Mouse (Mus musculus) forebrain, embryonic 11.5 days (tissue): ENCODE results near the gene Slc5a11. TPM values are rescaled to one million over a fixed set of nuclear protein-coding genes. Genes with fewer than 3 reads are reported as not detected.
A peak's percentile ranks its signal among the peaks of the same experiment; 100 is the strongest.

Experiments used
- ATAC-seq: fragments of 200-750 bp; cut with Nextera tagmentation; replicated peaks from 2 replicates; pipeline ENCODE4 v1.8.0; 2017; ENCODE audit warnings: moderate TSS enrichment; ENCODE audit not compliant: low FRiP score
- DNase-seq: peaks from one replicate; pipeline ENCODE4 v3.0.0-alpha.2; 2017; ENCODE audit warnings: low spot score
- H3K27ac ChIP-seq: fragments of 300-500 bp; sonication (generic); 2 replicates; pipeline ENCODE4 v1.5.1; 2014; ENCODE audit warnings: low read depth, low read length
- H3K27me3 ChIP-seq: fragments of 300-500 bp; sonication (generic); 2 replicates; pipeline ENCODE4 v1.6.1; 2014; ENCODE audit warnings: mild to moderate bottlenecking, low read length, mixed read lengths; ENCODE audit not compliant: control insufficient read depth, insufficient read depth
- H3K36me3 ChIP-seq: fragments of 300-500 bp; sonication (generic); 2 replicates; pipeline ENCODE4 v1.6.1; 2014; ENCODE audit warnings: mild to moderate bottlenecking, low read length, moderate library complexity, mixed read lengths; ENCODE audit not compliant: control insufficient read depth, insufficient read depth
- H3K4me1 ChIP-seq: fragments of 300-500 bp; sonication (generic); replicated peaks from 2 replicates; pipeline ENCODE4 v1.6.1; 2014; ENCODE audit warnings: low read length, mixed read lengths; ENCODE audit not compliant: control insufficient read depth, insufficient read depth
- H3K4me2 ChIP-seq: fragments of 300-500 bp; sonication (generic); 2 replicates; pipeline ENCODE4 v1.6.1; 2014; ENCODE audit warnings: low read depth, mild to moderate bottlenecking, low read length, moderate library complexity, mixed read lengths; ENCODE audit not compliant: severe bottlenecking
- H3K4me3 ChIP-seq: fragments of 300-500 bp; sonication (generic); 2 replicates; pipeline ENCODE4 v1.5.1; 2014; ENCODE audit warnings: low read depth, low read length
- H3K9ac ChIP-seq: fragments of 300-500 bp; sonication (generic); 2 replicates; pipeline ENCODE4 v1.6.1; 2014; ENCODE audit warnings: low read length
- H3K9me3 ChIP-seq: fragments of 300-500 bp; sonication (generic); 2 replicates; pipeline ENCODE4 v1.6.1; 2016; ENCODE audit warnings: low read length, mixed read lengths; ENCODE audit not compliant: control insufficient read depth
- WGBS: fragments of 180-500 bp; shearing (Covaris S2); extraction: QIAGEN DNeasy Blood & Tissue Kit; methylation state at CpG from one replicate; pipeline ENCODE4 v1.1.7; 2014; 5-methylcytosine and 5-hydroxymethylcytosine counted together
- polyA plus RNA-seq: library from polyadenylated mRNA; unstranded; fragments of >200 nt; fragmentation: Nextera tagmentation; extraction: Ambion mirVana; gene quantifications from 2 replicates; pipeline ENCODE4 v1.2.1, GENCODE M21; 2014

Gene Slc5a11
- polyA plus RNA-seq, 1 experiment from 2014 or later, result not detected

DNA sequence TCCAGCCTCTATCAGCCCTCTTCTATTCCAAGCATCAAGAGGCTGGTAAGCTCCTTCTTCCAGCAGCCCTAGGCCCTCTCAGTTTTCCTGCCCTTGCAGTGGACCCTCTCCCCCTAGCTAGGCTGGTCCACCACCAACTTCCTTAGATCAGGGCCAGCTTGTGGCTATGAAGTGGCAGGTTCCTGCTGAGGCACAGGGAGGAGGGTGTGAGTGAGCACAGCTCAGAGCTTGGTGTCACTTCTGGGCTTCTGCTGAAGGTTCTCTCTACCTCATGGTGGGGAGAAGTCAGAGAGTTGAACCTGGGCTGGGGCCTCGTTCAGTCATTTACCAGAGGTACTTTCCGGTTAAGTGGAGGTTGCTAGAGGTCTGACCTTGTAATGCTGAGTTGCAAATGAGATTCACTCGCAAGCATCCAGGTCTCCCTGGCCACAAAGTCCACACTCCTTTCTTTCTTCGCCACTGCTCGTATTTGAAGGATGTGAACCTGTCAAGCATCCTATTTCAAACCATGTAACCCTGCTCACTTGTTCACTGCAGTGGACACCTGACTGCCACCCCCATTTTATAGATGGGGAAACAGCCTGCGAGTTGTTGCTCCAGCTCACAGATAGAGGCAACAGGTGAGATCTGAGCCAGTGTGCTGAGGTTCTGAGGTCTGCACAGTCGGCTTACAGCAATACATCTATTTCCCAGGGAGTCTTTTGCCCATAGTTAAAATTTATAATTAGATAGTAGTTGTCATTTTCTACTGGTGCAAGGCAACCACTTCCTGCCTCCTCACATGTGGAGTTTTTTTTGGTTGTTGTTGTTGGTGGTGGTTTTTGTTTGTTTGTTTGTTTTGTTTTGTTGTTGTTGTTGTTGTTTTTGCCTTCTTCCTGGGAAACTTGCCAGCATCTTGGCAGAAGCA is 3.1 kb downstream of the Slc5a11 start:
- H3K27ac ChIP-seq, result no peak overlapping the region
- 75% methylated on average over 7 of the region's 7 CpGs for WGBS
- no peak overlapping the region for H3K9ac ChIP-seq
- no peak overlapping the region for H3K4me2 ChIP-seq
- H3K4me3 ChIP-seq, result no peak overlapping the region
- DNase-seq, result peak; percentile 38
- no peaks in the 10 kb centered on the region for H3K27me3 ChIP-seq
- ATAC-seq, result no peak
- no peaks in the 10 kb centered on the region for H3K36me3 ChIP-seq
- H3K9me3 ChIP-seq, result no peaks in the 10 kb centered on the region
- H3K4me1 ChIP-seq, result 0 out of 2 replicates have a peak, but pooled peaks cover 6% of the 10 kb centered on the region

DNA sequence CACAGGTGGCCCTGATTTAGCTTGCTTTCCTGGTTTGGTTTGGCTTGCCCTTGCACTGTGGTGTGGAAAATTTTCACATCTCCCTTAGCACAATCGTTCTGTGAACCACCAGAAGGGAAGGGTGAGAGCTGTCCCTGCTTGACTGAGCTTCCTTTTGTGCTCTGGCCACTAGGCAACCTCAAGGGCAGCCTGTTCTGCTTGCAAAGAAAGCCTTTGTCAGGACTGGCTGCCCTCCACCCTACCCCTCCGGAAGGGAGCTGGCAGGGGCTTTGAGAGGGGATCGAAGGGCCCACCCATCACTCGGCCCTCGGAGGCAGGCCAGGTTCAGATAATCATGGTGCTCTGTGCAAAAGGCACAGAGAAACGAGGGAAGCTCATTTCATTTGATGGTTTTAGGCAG is 4.0 kb downstream of the Slc5a11 start:
- Histone ChIP-seq H3K4me3 (no peak overlapping the region), H3K4me2 (no peak overlapping the region), H3K9me3 (no peaks in the 10 kb centered on the region), H3K27ac (0 out of 2 replicates have a peak overlapping the region, but pooled peaks have one; percentile 4), H3K36me3 (no peaks in the 10 kb centered on the region), H3K9ac (no peak overlapping the region), H3K4me1 (0 out of 2 replicates have a peak, but pooled peaks cover 6% of the 10 kb centered on the region), H3K27me3 (no peaks in the 10 kb centered on the region)
- ATAC-seq (0 out of 2 replicates have a peak, but pooled peaks have one; percentile 24), DNase-seq (peak; percentile 51)
- WGBS, result 20% methylated on average over 6 of the region's 6 CpGs

DNA sequence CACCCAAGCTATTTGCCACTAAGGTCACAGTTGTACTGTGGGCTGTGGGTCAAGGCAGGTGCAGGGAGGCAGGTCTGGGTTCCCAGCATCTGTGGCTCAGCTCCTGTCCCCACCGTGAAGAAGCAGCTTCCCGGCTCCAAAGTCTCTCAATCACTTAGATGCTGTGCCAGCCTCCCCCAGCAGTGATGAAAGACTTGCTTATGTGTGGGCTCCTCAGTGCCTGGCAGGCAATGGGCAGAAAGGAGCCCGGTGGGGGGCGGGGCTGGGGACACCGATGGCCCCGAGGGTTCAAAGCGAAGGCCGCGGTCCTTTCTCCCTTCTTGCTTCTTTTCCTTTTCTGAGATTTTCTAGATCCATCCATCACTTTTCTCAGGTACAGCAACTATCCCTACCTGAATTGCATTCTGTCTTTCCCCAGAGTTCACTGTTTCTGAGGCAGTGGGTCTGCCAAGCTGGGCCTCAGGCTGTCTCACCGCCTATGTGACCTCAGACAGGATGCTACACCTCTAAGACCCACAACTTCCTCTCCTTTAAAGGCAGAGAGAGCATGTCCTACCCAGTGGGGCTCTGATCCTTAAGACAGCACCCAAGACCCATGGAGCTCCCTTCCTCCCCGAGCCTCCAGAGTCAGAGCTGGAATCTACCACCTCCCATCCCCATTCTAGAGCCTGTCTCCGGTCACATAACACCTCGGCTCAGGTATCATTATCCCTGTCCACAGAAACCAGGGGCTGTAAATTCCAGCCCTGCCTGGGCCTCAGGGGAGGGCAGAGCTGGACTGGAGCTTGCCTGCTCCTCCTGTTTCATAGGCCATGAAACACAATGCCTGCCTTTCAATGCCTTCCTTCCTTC is 5.4 kb downstream of the Slc5a11 start:
- no peaks in the 10 kb centered on the region for H3K36me3 ChIP-seq
- H3K27me3 ChIP-seq, result no peaks in the 10 kb centered on the region
- DNase-seq (peak; percentile 41), ATAC-seq (no peak)
- no peaks in the 10 kb centered on the region for H3K9me3 ChIP-seq
- H3K4me3 ChIP-seq, result no peak overlapping the region
- 0 out of 2 replicates have a peak, but pooled peaks cover 4% of the 10 kb centered on the region for H3K4me1 ChIP-seq
- no peak overlapping the region for H3K9ac ChIP-seq
- WGBS, result 79% methylated on average over 11 of the region's 13 CpGs
- H3K27ac ChIP-seq, result no peak overlapping the region
- H3K4me2 ChIP-seq, result no peak overlapping the region

DNA sequence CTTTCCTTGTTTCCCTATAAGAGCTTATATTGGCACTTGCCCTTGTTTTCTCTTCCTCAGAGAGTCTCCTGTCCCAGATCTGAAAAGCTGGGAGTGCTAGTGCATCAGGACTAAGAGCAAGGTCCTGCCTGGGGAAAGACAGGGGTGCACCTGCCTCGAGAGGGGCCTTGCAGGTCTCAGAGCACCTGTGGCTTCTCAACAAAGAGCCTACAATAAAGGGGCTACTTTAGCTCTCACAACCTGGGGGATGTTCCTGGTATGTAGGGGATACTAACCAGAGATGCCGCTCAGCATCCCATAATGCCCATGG is 6.0 kb downstream of the Slc5a11 start:
- WGBS, result 75% methylated on average over 2 of the region's 2 CpGs

DNA sequence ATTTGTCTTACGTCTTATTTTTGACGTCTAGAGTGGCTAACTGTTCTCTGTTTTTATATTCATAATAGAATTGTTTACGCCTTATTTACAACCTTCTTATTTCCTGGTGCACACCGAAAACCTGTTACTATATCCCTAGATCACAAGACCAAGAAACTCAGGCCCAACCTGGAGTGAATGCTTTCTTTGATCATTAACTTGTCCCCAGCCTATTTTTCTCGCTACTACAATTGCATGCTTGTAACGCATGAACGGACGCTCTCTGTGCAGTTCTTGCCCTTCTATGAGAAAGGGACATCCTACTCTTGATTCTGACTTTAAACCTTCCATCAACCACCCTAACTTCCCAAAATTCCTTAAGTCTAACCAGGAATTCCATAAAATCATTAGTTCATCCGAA is 9.5 kb downstream of the Slc5a11 start:
- Histone ChIP-seq H3K27ac (no peak overlapping the region), H3K4me2 (no peak overlapping the region), H3K4me3 (no peak overlapping the region), H3K9ac (no peak overlapping the region), H3K36me3 (no peaks in the 10 kb centered on the region), H3K27me3 (no peaks in the 10 kb centered on the region), H3K4me1 (no peaks in the 10 kb centered on the region), H3K9me3 (no peaks in the 10 kb centered on the region)
- ATAC-seq (no peak), DNase-seq (no peak)
- 77% methylated on average over 9 of the region's 9 CpGs for WGBS

More for the DNA sequence above, 6.0 kb downstream of the Slc5a11 start:
- Histone ChIP-seq H3K27ac (no peak overlapping the region), H3K9me3 (no peaks in the 10 kb centered on the region), H3K36me3 (no peaks in the 10 kb centered on the region), H3K4me1 (0 out of 2 replicates have a peak, but pooled peaks cover 4% of the 10 kb centered on the region), H3K4me2 (no peak overlapping the region), H3K9ac (no peak overlapping the region), H3K27me3 (no peaks in the 10 kb centered on the region), H3K4me3 (no peak overlapping the region)
- peak; percentile 19 for DNase-seq
- ATAC-seq, result no peak

DNA sequence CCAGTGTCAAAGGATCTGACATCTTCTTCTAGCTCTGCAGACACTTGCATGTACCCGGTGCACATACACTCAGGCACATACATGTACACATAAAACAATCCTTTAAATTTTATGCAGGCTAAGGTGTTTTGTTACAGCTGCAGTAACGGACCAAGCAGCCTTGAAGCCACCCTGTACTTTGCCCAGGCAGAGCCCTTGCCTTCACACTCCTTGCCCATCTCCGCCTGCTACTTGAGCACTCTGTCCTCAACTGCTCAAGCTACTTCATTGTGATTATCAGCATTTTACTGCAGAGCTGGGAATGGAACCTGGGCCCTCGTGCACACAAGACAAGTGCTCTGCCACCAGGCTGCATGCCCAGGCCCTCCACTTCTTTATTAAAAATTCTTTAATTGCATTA is 10.6 kb downstream of the Slc5a11 start:
- H3K4me3 ChIP-seq, result no peak overlapping the region
- H3K36me3 ChIP-seq, result no peaks in the 10 kb centered on the region
- no peak overlapping the region for H3K4me2 ChIP-seq
- no peak overlapping the region for H3K9ac ChIP-seq
- H3K27ac ChIP-seq, result no peak overlapping the region
- DNase-seq (peak; percentile 17), ATAC-seq (no peak)
- 87% methylated on average over 4 of the region's 4 CpGs for WGBS
- H3K27me3 ChIP-seq, result no peaks in the 10 kb centered on the region
- no peaks in the 10 kb centered on the region for H3K9me3 ChIP-seq
- H3K4me1 ChIP-seq, result no peaks in the 10 kb centered on the region

DNA sequence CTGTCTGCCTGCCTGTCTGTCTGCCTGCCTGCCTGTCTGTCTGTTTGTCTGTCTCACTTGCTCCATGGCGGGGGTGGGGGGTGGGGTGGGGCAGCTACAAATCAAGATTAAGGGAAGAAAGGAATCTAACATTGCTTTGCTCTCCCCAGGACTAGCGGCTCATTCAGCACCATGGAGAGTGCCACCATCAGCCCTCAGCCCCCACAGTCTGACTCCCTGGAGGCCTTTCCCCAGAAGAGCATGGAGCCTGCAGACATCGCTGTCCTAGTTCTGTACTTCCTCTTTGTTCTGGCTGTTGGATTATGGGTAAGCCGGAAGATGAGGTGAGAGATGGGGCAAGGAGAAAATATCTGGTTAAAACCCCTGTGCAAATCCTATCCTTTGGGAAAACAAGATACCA is 20.9 kb downstream of the Slc5a11 start:
- DNase-seq (peak; percentile 58), ATAC-seq (no peak)

DNA sequence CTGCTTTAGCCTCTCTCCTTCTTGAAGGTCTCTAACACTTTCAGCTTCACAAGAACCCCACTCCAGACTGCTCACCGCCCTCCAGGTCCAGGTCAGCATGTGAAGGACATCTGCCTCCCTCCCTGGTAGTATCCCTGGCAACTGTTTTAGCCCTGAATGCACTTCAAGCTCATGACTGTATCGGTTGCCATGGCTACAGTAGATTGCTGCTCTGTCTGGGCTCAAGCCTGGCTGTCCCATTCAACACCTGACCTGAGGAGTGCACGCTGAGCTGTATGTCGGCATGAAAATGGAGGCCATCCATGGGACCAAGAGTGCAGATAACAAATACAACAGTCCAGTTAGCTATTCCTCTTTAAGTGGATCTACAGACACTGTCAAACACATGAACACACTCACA is 24.0 kb downstream of the Slc5a11 start:
- no peaks in the 10 kb centered on the region for H3K36me3 ChIP-seq
- no peak overlapping the region for H3K4me3 ChIP-seq
- no peaks in the 10 kb centered on the region for H3K4me1 ChIP-seq
- H3K9ac ChIP-seq, result no peak overlapping the region
- 70% methylated on average over 4 of the region's 4 CpGs for WGBS
- no peaks in the 10 kb centered on the region for H3K27me3 ChIP-seq
- H3K27ac ChIP-seq, result no peak overlapping the region
- no peak for ATAC-seq
- H3K4me2 ChIP-seq, result no peak overlapping the region
- DNase-seq, result peak; percentile 37
- H3K9me3 ChIP-seq, result no peaks in the 10 kb centered on the region

More for the DNA sequence above, 20.9 kb downstream of the Slc5a11 start:
- H3K36me3 ChIP-seq, result no peaks in the 10 kb centered on the region
- no peak overlapping the region for H3K27ac ChIP-seq
- H3K4me3 ChIP-seq, result no peak overlapping the region
- no peaks in the 10 kb centered on the region for H3K27me3 ChIP-seq
- no peaks in the 10 kb centered on the region for H3K4me1 ChIP-seq
- H3K4me2 ChIP-seq, result no peak overlapping the region
- H3K9me3 ChIP-seq, result no peaks in the 10 kb centered on the region
- WGBS, result 29% methylated on average over 4 of the region's 4 CpGs
- H3K9ac ChIP-seq, result no peak overlapping the region
